Mouse (Mus musculus) liver, embryonic 15.5 days (tissue): ENCODE measurements at regions not wholly inside any gene's neighbourhood (a gene's known extent, or its start where the extent isn't known, plus 50 kb on each side); places are given as distances from the start of the nearest gene placed in this dataset.

ENCODE experiments used
- ATAC-seq: fragments of 200-750 bp; cut with Nextera tagmentation; 2 replicates; pipeline ENCODE4 v1.8.0; 2017; ENCODE audit warnings: moderate number of reproducible peaks, mild to moderate bottlenecking, moderate library complexity; ENCODE audit not compliant: insufficient read depth
- H3K27ac ChIP-seq: fragments of 300-500 bp; sonication (generic); replicated peaks from 2 replicates; pipeline ENCODE4 v1.5.1; 2015; ENCODE audit warnings: mild to moderate bottlenecking, inconsistent platforms
- H3K27me3 ChIP-seq: fragments of 300-500 bp; sonication (generic); 2 replicates; pipeline ENCODE4 v1.6.1; 2015; ENCODE audit warnings: mild to moderate bottlenecking, inconsistent platforms
- H3K36me3 ChIP-seq: fragments of 300-500 bp; sonication (generic); replicated peaks from 2 replicates; pipeline ENCODE4 v1.6.1; 2015; ENCODE audit warnings: moderate library complexity, mild to moderate bottlenecking, inconsistent platforms
- H3K4me1 ChIP-seq: fragments of 300-500 bp; sonication (generic); replicated peaks from 2 replicates; pipeline ENCODE4 v1.6.1; 2015; ENCODE audit warnings: inconsistent platforms
- H3K4me2 ChIP-seq: fragments of 300-500 bp; sonication (generic); 2 replicates; pipeline ENCODE4 v1.6.1; 2015; ENCODE audit warnings: moderate library complexity, mild to moderate bottlenecking, inconsistent platforms
- H3K4me3 ChIP-seq: fragments of 300-500 bp; sonication (generic); replicated peaks from 2 replicates; pipeline ENCODE4 v1.5.1; 2015; ENCODE audit warnings: mild to moderate bottlenecking, inconsistent platforms
- H3K9ac ChIP-seq: fragments of 300-500 bp; sonication (generic); 2 replicates; pipeline ENCODE4 v1.6.1; 2015; ENCODE audit warnings: moderate library complexity, mild to moderate bottlenecking, inconsistent platforms
- H3K9me3 ChIP-seq: fragments of 300-500 bp; sonication (generic); replicated peaks from 2 replicates; pipeline ENCODE4 v1.6.1; 2016; ENCODE audit warnings: inconsistent platforms
- WGBS: fragments of 180-500 bp; shearing (Covaris S2); methylation state at CpG from one replicate; pipeline ENCODE4 v1.1.7; 2015; ENCODE audit warnings: mixed read lengths; ENCODE audit not compliant: insufficient replicate concordance; 5-methylcytosine and 5-hydroxymethylcytosine counted together

- Histone ChIP-seq H3K4me2 (no peak overlapping the region), H3K4me1 (no peaks in the 10 kb centered on the region), H3K9ac (no peak overlapping the region), H3K27me3 (no peaks in the 10 kb centered on the region), H3K27ac (no peak overlapping the region), H3K9me3 (no peaks in the 10 kb centered on the region), H3K4me3 (no peak overlapping the region), H3K36me3 (no peaks in the 10 kb centered on the region)
- no peak for ATAC-seq
- 33% methylated on average over 2 of the region's 2 CpGs for WGBS
Measured at GRCm38 (mm10) chr4:5299208-5299607, 506.1 kb upstream of the Impad1 start.

- H3K9ac ChIP-seq = no peak overlapping the region
- no peak for ATAC-seq
- H3K4me3 ChIP-seq = no peak overlapping the region
- no peak overlapping the region for H3K27ac ChIP-seq
- H3K36me3 ChIP-seq = no peaks in the 10 kb centered on the region
- H3K4me2 ChIP-seq = no peak overlapping the region
- no peaks in the 10 kb centered on the region for H3K27me3 ChIP-seq
- 76% methylated on average over 1 of the region's 1 CpGs for WGBS
- no peaks in the 10 kb centered on the region for H3K4me1 ChIP-seq
- H3K9me3 ChIP-seq = no peaks in the 10 kb centered on the region
Measured at GRCm38 (mm10) chr4:5294030-5294429, 500.9 kb upstream of the Impad1 start.

DNA sequence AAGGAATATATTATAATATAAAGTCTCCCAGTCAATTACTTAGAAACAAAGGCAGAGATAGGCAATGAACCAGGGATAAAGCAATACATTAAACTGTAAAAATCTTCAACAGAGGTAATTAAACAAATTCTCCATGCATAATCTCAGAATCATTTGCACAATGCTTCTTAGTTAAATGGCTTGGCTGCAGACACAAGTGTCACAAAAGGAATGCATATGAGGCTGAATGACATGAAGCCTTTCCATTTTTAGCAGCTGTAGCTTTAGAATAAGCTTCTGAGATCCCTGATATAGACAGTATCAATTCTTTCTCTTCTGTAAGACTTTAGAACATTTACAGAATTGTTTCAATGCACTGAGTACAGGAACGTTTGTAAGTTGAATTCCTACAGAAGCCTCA is 483.0 kb upstream of the Impad1 start:
- H3K4me1 ChIP-seq = no peaks in the 10 kb centered on the region
- H3K9me3 ChIP-seq = no peaks in the 10 kb centered on the region
- 33% methylated on average over 1 of the region's 1 CpGs for WGBS
- no peak overlapping the region for H3K4me3 ChIP-seq
- H3K36me3 ChIP-seq = no peaks in the 10 kb centered on the region
- H3K9ac ChIP-seq = no peak overlapping the region
- H3K27me3 ChIP-seq = no peaks in the 10 kb centered on the region
- ATAC-seq = no peak
- no peak overlapping the region for H3K4me2 ChIP-seq
- no peak overlapping the region for H3K27ac ChIP-seq
